Mouse (Mus musculus): ENCODE measurements around the gene Gdpd3.

Gdpd3 gene

DNA sequence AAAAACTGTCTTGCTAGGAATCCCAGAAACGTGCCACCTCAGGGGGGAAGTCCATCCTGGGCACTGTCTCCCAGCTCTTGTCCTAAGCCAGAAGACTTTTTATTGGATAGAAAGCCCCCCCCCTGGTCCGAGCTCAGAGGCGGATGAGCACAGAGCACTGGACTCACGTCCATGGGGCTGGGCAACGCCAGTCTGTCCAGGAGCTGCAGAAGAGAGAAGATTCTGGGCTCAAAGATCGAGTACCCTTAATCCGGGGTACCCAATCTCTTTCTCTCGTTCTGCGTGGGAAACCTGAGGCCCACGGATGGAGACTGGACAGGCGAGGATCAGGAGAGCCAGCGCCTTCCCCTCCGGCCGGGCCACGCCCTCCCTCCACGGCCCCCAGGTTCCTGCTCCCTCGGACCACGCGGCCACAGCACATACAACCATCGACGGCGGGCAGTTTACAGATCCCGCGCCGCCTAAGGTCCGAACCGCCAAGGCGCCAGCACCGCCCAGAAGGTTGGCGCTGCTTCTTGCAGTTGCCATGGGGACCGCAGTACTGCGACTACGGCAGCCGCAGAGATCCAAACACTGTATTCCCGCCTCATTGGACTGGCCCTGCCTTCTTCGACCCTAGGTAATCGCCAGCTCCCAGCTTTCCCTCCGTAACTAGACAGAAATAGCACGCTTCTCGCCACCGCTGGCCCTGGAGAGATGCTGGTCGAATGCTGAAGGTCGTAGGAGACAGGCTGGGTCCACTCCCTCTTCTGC, 42.7 kb downstream of the Gdpd3 start:
- DNase-seq, result peak; percentile 95

DNA sequence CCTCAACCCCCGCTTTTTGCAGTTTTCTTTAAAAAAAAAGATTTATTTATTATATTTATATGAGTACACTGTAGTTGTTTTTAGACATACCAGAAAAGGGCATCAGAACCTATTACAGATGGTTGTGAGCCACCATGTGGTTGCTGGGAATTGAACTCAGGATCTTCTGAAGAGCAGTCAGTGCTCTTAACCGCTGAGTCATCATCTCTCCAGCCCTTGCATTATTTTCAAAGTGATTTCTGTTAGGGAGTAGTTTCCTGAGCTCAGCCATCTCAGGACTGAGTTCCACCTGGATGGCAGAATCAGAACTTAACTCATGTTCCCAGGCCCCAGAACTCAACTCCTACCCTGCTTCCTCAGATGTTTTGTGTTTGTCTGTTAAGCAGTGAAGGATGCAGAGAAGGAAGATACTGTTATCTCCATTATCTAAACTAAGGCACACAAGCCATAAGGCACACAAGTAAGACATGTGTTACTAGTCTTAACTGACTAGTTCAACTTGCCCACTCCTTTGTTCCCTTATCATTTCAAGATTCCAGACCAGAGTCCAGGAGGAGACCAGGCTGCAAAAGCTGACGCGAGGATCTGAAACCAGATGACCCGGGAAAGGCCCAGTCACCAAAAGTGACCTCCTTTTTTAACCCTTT, 43.7 kb downstream of the Gdpd3 start:
- no peak for DNase-seq

DNA sequence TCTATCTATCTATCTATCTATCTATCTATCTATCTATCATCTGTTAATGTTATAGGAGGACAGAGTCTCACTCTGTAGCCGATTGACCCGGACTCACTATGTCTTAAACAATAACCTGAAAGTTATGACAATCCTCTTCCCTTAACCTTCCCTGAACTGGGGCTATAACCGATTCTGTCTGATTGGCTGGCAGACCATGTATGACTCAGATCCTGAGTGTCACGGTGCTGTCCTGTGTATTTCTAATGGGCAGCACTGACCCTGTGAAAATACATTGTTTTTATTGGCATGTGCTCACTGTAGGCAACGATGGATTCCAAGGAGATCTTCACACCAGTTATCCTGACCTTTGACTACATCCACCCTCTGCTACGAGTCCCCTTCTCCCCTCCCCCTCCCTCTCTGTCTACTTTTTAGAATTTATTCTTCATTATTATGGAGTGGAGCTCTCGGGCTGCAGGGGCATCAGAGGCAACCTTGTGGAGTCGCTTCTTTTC, 49.6 kb downstream of the Gdpd3 start:
- no peak for DNase-seq

DNA sequence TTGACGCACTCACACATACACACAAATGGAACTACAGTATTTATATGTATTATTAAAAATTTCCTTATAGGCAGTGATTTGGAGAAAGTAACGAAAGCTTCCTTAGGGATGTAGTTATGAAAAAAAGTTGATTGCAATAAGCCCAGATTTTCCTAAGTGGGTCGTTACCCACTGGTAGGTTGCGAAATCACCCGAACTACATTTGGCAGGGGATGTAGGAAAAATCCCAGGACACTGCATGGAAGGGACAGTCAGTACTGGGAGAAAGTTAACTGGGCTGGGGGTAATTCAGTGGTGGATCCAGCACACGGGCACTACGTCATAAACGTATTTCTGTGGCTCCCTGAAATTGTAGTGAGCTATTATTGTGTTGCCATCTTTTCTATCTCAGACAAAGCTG, 50.4 kb downstream of the Gdpd3 start:
- no peak for DNase-seq

DNA sequence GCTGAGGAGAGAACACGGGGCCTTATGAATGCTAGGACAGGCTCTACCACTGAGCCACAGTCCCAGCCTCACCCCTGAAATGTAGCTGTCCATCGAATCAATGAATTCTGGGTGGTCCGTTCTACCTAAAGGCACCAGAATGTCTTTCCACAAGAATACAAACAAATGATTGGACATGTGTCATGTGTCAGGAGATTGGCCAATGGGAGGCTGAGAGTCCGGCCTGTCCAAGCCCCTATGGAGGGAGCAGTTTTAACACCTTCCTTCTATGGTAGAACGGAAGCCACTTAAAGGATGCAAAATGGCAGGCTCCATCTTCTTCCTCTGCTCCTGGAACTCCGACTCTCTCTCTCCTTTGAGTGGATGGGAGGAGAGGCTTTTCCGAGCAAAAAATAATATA, 51.5 kb downstream of the Gdpd3 start:
- DNase-seq, result no peak

DNA sequence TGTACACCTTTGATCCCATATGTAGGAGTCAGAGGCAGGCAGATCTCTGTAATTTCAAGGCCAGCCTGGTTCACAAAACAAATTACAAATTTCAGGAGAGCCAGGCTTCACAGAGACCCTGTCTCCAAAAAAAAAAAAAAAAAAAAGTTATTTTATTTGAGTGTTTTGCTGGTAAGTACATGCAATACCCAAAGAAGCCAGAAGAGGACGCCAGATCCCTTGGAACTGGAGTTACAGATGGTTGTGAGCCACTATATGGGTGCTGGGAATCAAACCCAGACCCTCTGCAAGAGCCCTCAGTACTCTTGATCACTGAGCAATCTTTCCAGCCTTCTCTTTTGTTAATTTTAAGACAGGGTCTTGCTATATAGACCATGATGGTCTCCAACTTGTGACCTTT, 52.7 kb downstream of the Gdpd3 start:
- no peak for DNase-seq

DNA sequence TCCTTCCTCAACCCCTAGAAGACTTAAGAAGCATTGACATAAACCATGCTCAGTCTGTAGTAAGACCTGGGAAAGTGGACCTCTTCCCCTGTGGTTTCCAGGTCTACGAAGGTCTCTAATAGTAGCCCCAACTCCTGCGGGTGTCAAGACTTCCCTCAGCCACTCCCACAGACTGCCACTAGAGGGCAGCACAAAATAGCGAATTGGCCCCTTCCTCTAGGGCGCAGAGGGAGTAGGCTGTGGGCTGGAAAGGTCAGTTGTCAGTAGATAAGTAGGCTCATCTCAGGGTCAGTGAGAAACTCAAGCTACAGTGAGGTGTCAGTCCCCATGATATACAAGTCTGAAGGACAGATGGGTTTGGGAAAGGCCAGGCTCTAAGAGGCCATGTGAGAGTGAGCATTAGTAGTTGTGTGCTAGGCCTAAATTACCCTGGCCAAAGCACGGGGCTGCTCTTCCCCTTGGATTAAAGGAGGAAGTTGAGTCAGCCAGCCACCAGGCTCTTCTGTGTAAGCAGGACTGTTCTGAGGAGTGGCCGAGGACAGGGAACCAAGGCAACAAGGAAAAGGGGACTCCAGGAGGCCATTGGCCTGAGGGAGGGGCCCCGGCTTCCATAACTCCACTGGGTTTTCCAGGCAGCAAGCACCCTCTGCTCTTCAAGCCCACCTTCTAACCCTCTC, 55.8 kb downstream of the Gdpd3 start:
- DNase-seq, result peak; percentile 78

DNA sequence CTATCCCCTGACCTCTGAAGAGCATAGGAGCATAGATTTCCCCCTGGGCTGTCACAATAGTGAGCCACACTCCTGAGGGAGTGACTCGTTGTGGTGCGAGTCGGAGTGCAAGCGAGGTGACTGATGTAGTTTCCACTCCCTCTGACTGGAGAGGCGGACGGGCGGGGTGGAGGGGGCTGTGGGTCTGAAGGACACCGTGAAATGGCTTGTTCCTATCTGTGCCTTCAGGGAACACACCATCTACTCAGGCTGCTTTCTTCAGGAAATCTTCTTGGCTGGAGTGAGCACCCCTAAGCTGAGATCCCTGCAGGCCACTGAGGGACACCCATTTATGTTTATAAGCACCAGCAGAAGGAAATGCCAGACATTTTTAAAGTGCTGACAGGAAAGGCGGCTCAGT, 56.6 kb downstream of the Gdpd3 start:
- no peak for DNase-seq

DNA sequence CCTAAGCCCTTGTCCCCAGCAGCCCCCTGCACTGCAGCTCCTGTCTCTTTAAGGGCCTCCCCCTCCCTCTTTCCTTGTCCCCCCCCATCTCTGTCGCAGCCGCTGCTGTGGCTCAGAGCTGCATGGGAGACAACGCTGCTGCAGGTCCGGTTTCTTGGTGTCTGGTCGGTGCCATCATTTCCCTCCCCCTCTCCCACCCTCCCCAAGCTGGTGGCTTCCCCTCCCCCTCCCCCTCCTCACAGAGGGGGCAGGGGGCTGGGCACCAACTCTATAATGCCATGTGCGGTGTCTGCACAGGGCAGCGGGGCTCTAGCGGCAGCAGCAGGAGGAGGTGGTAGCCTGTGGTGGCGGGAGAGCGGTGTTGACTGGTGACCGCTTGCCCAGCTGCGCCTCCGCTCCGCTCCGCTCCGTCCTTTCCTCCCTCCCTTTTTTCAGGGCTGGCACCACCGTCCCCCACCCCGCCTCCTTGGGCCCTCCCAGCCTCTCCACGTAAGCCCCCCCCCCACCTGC, 57.1 kb downstream of the Gdpd3 start:
- DNase-seq, result no peak

DNA sequence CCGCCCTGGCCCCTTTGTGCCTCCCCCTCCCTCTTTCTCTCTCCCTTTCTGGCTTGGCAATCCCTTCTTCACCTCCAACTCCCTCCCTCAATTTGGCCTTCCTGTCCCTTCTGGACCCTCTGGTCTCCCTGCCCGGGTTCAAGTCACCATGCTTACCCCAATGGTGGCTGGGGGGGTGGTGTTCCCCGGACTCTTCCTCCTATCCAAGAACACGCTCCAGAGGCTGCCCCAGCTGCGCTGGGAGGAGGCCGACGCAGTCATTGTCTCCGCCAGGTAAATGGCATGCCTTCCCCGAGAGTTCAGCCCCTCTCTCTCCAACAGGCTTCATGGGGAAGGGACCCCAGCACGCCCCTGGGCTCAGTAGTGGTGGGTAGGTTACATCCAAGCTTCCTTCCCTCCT, 57.8 kb downstream of the Gdpd3 start:
- no peak for DNase-seq

Measured in right cerebral cortex, adult 18-20 months (tissue).